Comparison of ENCODE assay signal across 15 mouse cellular contexts in genomic region chr1:56920472-56920871, GRCm38 (mm10).
"Had no signal": no experiment of that assay in that cellular context is flagged by ENCODE, and none has a peak within 500 bp of the region (broad histone marks: within the 10 kb centered on the region; RNA-seq: fewer than 3 reads in every experiment).

No protein-coding gene starts in this region.

- H3K9ac ChIP-seq: limb, embryonic 12.5 days; liver, embryonic 13.5 days; midbrain, embryonic 12.5 days; neural tube, embryonic 13.5 days had no signal

- DNase-seq: kidney, adult 18-20 months; kidney, postnatal 10 days; kidney, postnatal 4 days; liver; liver, embryonic 13.5 days; lung, adult 18-20 months; retina, postnatal 1 day; right cerebral cortex, postnatal 25 days; thymus, postnatal 14 days had no signal

- H3K9me3 ChIP-seq: limb, embryonic 12.5 days; liver, embryonic 13.5 days; midbrain, embryonic 12.5 days; neural tube, embryonic 13.5 days had no signal

- ATAC-seq: midbrain, embryonic 16.5 days had no signal

- H3K4me1 ChIP-seq: limb, embryonic 12.5 days; liver, embryonic 13.5 days; midbrain, embryonic 12.5 days; neural tube, embryonic 13.5 days had no signal

- H3K36me3 ChIP-seq: limb, embryonic 12.5 days; liver, embryonic 13.5 days; midbrain, embryonic 12.5 days; neural tube, embryonic 13.5 days had no signal

- H3K4me3 ChIP-seq: layer of hippocampus, adult 2 months; limb, embryonic 12.5 days; liver, embryonic 13.5 days; midbrain, embryonic 12.5 days; neural tube, embryonic 13.5 days had no signal

- H3K4me2 ChIP-seq: limb, embryonic 12.5 days; liver, embryonic 13.5 days; midbrain, embryonic 12.5 days; neural tube, embryonic 13.5 days had no signal

- H3K27me3 ChIP-seq: limb, embryonic 12.5 days; liver, embryonic 13.5 days; midbrain, embryonic 12.5 days; neural tube, embryonic 13.5 days had no signal

- H3K27ac ChIP-seq: layer of hippocampus, adult 2 months; limb, embryonic 12.5 days; liver, embryonic 13.5 days; midbrain, embryonic 12.5 days; neural tube, embryonic 13.5 days; stomach, postnatal 0 days had no signal
